Mouse (Mus musculus) inflammation-experienced regulatory T-cells, adult 16 weeks (primary cell): ENCODE measurements around the gene Hoxa5. TPM values are rescaled to one million over a fixed set of nuclear protein-coding genes. Genes with fewer than 3 reads are reported as not detected.

Experiments
- polyA plus RNA-seq: library from polyadenylated mRNA; unstranded; fragments of 100-300 nt; shearing (Covaris generic); gene quantifications from one replicate; pipeline ENCODE4 v1.2.1, GENCODE M21; 2017

The Hoxa5 gene
- polyA plus RNA-seq, result not detected

GRCm38 (mm10) chr6:52204050-52204752 is at the start of gene Hoxa5:
Hoxa5 (minus strand) TSS chr6:52204587.

GRCm38 (mm10) chr6:52245757-52246142 is 41.4 kb upstream of the Hoxa5 start, which contains the start of gene Hoxa11:
Hoxa11 (minus strand) TSS chr6:52245810.

GRCm38 (mm10) chr6:52240389-52241000 is 36.1 kb upstream of the Hoxa5 start, which contains the start of gene Hoxa10:
Hoxa10 (minus strand) TSS chr6:52240854.

GRCm38 (mm10) chr6:52230516-52231165 is 26.3 kb upstream of the Hoxa5 start, which contains the start of gene Hoxa9:
Hoxa9 (minus strand) TSS chr6:52231089.

DNA sequence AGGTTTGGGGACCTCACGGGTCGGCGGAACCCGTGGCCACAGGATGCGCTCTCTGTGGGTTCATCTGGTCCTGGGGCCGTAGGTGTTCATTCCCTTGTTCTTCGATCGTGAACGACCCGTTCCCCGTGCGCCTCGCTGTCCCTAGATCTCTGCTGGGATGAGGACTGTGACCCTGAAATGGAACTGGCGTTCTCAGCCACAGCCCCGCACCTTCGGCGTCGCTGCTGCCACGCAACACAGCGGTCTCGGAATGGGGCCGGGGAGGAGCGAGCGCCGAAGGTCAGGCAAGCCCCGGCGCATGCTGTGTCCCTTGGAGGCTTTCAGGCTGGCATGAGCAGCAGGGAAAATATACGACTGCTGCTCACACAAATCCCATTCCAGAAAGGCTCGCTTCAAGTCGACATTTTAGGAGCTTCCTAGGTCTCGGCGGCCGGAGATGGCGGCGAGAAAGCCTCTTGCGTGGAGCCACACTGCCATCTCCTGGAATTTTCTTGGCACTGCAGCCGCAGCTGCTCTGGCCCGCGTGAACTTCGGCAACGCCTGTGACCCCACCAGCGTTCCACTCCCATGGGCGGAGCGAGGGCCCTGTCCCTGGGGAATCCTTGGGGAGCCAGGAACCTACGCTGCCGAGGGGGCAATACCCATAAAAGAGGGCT is 17.1 kb upstream of the Hoxa5 start, which contains the start of gene Hoxa7:
TSS of gene Hoxa7 (minus strand) at position 518 of the 656 bp plus-strand sequence.

GRCm38 (mm10) chr6:52213119-52213986 is 9.0 kb upstream of the Hoxa5 start, which contains the start of the genes Hoxa3 and Gm28308:
Hoxa3 (minus strand) TSS chr6:52213336.
Gm28308 (minus strand) TSS chr6:52213339.

GRCm38 (mm10) chr6:52208072-52208867 is 3.9 kb upstream of the Hoxa5 start, which contains the start of gene Hoxa6:
Hoxa6 (minus strand) TSS chr6:52208722.

DNA sequence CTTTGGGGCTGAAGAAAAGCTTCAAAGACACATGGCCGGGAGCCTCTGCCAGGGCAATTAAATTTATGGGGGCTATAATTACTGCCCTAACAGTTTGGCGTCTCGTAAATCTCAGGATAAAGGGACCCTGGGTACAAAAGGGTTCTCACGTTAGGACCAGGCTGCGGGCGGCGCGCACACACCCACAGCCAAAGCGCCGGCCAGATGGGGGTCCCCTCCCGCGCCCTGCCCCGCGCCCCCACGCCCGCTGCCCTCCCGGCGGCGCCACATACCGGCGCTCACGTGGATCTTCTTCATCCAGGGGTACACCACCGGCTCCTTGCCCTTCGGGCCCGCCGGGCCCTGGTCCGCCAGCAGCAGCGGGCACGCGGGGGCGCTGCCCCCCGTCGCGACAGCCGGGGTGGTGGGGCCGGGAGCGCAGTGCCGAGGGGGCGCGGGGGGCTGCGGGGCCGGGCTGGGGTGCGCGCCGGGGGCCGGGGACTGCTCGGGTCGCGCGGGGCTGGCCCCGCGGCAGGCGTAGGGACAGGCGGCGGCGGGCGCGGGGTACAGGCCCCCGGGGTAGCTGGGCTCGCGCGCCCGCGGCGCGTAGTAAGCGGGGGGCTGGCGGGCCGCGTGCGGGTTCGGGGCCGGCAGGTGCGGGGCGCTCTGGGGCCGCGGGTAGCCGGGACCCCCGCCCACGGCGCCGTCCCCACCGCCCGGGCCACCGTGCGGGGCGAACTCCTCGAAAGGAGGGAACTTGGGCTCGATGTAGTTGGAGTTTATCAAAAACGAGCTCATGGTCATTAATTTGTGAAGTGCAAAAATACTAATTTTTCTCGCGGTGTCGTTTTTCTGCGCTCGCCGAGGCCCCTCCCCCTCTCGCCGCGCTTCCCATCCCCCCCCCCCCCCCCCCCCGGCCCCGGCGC is 13.2 kb downstream of the Hoxa5 start, which contains the start of gene Hoxa4:
TSS of gene Hoxa4 (minus strand) at position 848 of the 905 bp plus-strand sequence.

GRCm38 (mm10) chr6:52177061-52177735 is 27.2 kb downstream of the Hoxa5 start, which contains the start of gene 5730596B20Rik:
5730596B20Rik (plus strand) TSS chr6:52177498.

GRCm38 (mm10) chr6:52164626-52165440 is 39.6 kb downstream of the Hoxa5 start, which contains the start of gene Hoxa2:
Hoxa2 (minus strand) TSS chr6:52164831.

DNA sequence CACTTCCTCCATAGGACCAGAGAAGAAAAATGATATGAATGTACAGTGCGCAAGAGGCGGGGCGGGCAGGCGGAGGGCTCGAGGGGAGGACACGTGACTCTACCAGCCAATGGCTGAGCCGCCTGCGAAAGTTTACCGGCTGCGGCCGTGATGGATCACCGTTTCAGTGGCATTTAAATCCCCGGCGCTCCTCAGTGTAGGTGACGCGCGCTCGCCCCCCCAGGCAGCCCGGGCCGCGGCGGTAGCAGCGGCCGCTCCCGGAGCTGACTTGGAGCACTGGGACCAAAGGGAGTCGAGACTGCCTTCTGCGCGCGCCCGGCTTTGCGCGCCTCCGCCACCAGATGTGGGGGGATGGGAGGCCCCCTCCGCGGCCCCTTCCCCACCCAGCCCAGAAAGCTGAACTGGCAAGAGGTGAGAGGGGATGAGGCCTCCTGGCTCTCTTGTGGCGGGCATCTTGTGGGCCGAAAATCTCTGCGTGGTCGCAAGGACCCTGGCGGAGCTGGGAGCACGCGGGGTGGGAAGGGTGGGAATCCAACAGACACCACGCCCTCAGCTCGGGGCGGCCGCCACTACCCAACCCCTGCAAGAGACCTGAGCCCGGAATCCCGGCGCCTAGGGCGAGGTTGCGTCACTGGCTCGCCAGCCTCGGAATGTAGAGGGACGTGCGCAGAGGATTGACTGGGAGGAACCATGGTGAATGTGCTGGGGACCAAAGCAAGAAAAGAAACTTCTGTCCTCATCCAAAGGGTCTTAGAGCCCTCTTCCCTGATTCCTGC is 45.9 kb downstream of the Hoxa5 start, which contains the start of gene Hoxa1:
TSS of gene Hoxa1 (minus strand) at position 42 of the 776 bp plus-strand sequence.

Other genes starting within 250 kb of the Hoxa5 start
- 32.2 TPM for gene Skap2, start 192.0 kb downstream of the Hoxa5 start, polyA plus RNA-seq
- not detected for gene Hoxa1, start 46.3 kb downstream of the Hoxa5 start, polyA plus RNA-seq
- not detected for gene Hoxa2, start 39.8 kb downstream of the Hoxa5 start, polyA plus RNA-seq
- gene 5730596B20Rik, start 27.1 kb downstream of the Hoxa5 start, polyA plus RNA-seq, result not detected
- gene Hoxa4, start 12.8 kb downstream of the Hoxa5 start, polyA plus RNA-seq, result not detected
- gene Hoxa6, start 4.1 kb upstream of the Hoxa5 start, polyA plus RNA-seq, result not detected
- gene Hoxa3, start 8.7 kb upstream of the Hoxa5 start, polyA plus RNA-seq, result not detected
- gene Gm28308, start 8.8 kb upstream of the Hoxa5 start, polyA plus RNA-seq, result not detected
- gene Hoxa7, start 17.3 kb upstream of the Hoxa5 start, polyA plus RNA-seq, result 0.33 TPM
- 0.12 TPM for gene Hoxa9, start 26.5 kb upstream of the Hoxa5 start, polyA plus RNA-seq
- not detected for gene Hoxa10, start 36.3 kb upstream of the Hoxa5 start, polyA plus RNA-seq
- gene Hoxa11, start 41.2 kb upstream of the Hoxa5 start, polyA plus RNA-seq, result not detected
- not detected for gene Hoxa13, start 56.3 kb upstream of the Hoxa5 start, polyA plus RNA-seq
- gene Evx1, start 108.9 kb upstream of the Hoxa5 start, polyA plus RNA-seq, result not detected